Mouse (Mus musculus) intestine, postnatal 0 days (tissue): ENCODE data around the gene Mrps5. TPM values are rescaled to one million over a fixed set of nuclear protein-coding genes. Genes with fewer than 3 reads are reported as not detected.

ENCODE experiments used
- ATAC-seq: fragments of 200-750 bp; cut with Nextera tagmentation; 2 replicates; pipeline ENCODE4 v1.8.0; 2017; ENCODE audit warnings: mild to moderate bottlenecking, moderate TSS enrichment, moderate library complexity
- H3K27ac ChIP-seq: fragments of 300-500 bp; sonication (generic); 2 replicates; pipeline ENCODE4 v1.5.1; 2014; ENCODE audit warnings: mild to moderate bottlenecking, low read depth, low read length, moderate library complexity
- H3K27me3 ChIP-seq: fragments of 300-500 bp; sonication (generic); replicated peaks from 2 replicates; pipeline ENCODE4 v1.6.1; 2014; ENCODE audit warnings: low read length, mixed read lengths; ENCODE audit not compliant: control insufficient read depth, insufficient read depth
- H3K36me3 ChIP-seq: fragments of 300-500 bp; sonication (generic); 2 replicates; pipeline ENCODE4 v1.6.1; 2014; ENCODE audit warnings: mild to moderate bottlenecking, moderate library complexity; ENCODE audit not compliant: control insufficient read depth, insufficient read depth
- H3K4me1 ChIP-seq: fragments of 300-500 bp; sonication (generic); replicated peaks from 2 replicates; pipeline ENCODE4 v1.6.1; 2014; ENCODE audit warnings: antibody characterized with exemption, low read length, mixed read lengths; ENCODE audit not compliant: control insufficient read depth, insufficient read depth
- H3K4me2 ChIP-seq: fragments of 300-500 bp; sonication (generic); replicated peaks from 2 replicates; pipeline ENCODE4 v1.6.1; 2014; ENCODE audit warnings: low read depth, mild to moderate bottlenecking, moderate library complexity
- H3K4me3 ChIP-seq: fragments of 300-500 bp; sonication (generic); 2 replicates; pipeline ENCODE4 v1.5.1; 2014; ENCODE audit warnings: low read depth, low read length
- H3K9ac ChIP-seq: fragments of 300-500 bp; sonication (generic); 2 replicates; pipeline ENCODE4 v1.6.1; 2014; ENCODE audit warnings: mild to moderate bottlenecking, low read depth, low read length
- H3K9me3 ChIP-seq: fragments of 300-500 bp; sonication (generic); 2 replicates; pipeline ENCODE4 v1.6.1; 2016; ENCODE audit warnings: mixed run types; ENCODE audit not compliant: control insufficient read depth
- CTCF ChIP-seq: sonication (generic); IDR thresholded peaks from 2 replicates; pipeline ENCODE4 v1.5.1; 2016; ENCODE audit warnings: low read depth, mild to moderate bottlenecking, control low read depth, antibody characterized with exemption, moderate library complexity
- WGBS: fragments of 180-500 bp; shearing (Covaris S2); extraction: QIAGEN DNeasy Blood & Tissue Kit; methylation state at CpG from one replicate; pipeline ENCODE4 v1.1.7; 2014; 5-methylcytosine and 5-hydroxymethylcytosine counted together
- polyA plus RNA-seq: library from polyadenylated mRNA; unstranded; fragments of >200 nt; fragmentation: Nextera tagmentation; extraction: Ambion mirVana; gene quantifications from 2 replicates; pipeline ENCODE4 v1.2.1, GENCODE M21; 2015

Gene Mrps5
- polyA plus RNA-seq = 65.9 and 71.0 TPM in 2 replicates

GRCm38 (mm10) chr2:127586694-127587513 lies at the start of gene Mrps5, which contains the start of gene Zfp661:
Mrps5 (plus strand) TSS chr2:127587222.
Zfp661 (minus strand) TSS chr2:127587094.
- no peak; the same call in 1 of the 2 replicates for TF ChIP-seq CTCF
- Histone ChIP-seq H3K4me3 (peak within 1 kb of the TSS; percentile 99), H3K27ac (peak within 1 kb of the TSS; percentile 94), H3K4me2 (peak within 1 kb of the TSS; percentile 77), H3K36me3 (no peaks in the 10 kb centered on the region), H3K27me3 (no peaks in the 10 kb centered on the region), H3K4me1 (peaks cover 8% of the 10 kb centered on the region; the same call in 1 of the 2 replicates), H3K9ac (peak within 1 kb of the TSS; percentile 87), H3K9me3 (no peaks in the 10 kb centered on the region)
- 3% methylated on average over 39 of the region's 39 CpGs for WGBS
- peak; percentile 72 for ATAC-seq

- Histone ChIP-seq H3K27ac (no peak overlapping the region), H3K4me2 (no peak overlapping the region), H3K27me3 (peaks cover 13% of the 10 kb centered on the region; the same call in 1 of the 2 replicates), H3K9ac (no peak overlapping the region), H3K9me3 (no peaks in the 10 kb centered on the region), H3K4me3 (no peak overlapping the region), H3K36me3 (no peaks in the 10 kb centered on the region), H3K4me1 (no peaks in the 10 kb centered on the region)
- no peak for ATAC-seq
- TF ChIP-seq CTCF = no peak
- WGBS = 50% methylated on average over 3 of the region's 3 CpGs
These were observed 49.5 kb upstream of the Mrps5 start for GRCm38 (mm10) chr2:127537548-127537947.

- Histone ChIP-seq H3K9me3 (no peaks in the 10 kb centered on the region), H3K4me3 (no peak overlapping the region), H3K27me3 (peaks cover 13% of the 10 kb centered on the region; the same call in 1 of the 2 replicates), H3K4me1 (no peaks in the 10 kb centered on the region), H3K9ac (no peak overlapping the region), H3K36me3 (no peaks in the 10 kb centered on the region), H3K27ac (no peak overlapping the region), H3K4me2 (no peak overlapping the region)
- 31% methylated on average over 4 of the region's 4 CpGs for WGBS
- ATAC-seq = no peak
- TF ChIP-seq CTCF = peak; percentile 65
These were observed 47.5 kb upstream of the Mrps5 start for GRCm38 (mm10) chr2:127539494-127539893.

GRCm38 (mm10) chr2:127541185-127541584 lies 45.8 kb upstream of the Mrps5 start, which contains the start of gene Prom2:
Prom2 (minus strand) TSS chr2:127541467.
- Histone ChIP-seq H3K36me3 (no peaks in the 10 kb centered on the region), H3K9ac (no peak within 1 kb of the TSS), H3K27me3 (peaks cover 13% of the 10 kb centered on the region; the same call in 1 of the 2 replicates), H3K27ac (no peak within 1 kb of the TSS), H3K4me1 (no peaks in the 10 kb centered on the region), H3K4me3 (no peak within 1 kb of the TSS), H3K9me3 (no peaks in the 10 kb centered on the region), H3K4me2 (peak within 1 kb of the TSS; percentile 50)
- peak; percentile 43 for ATAC-seq
- TF ChIP-seq CTCF = no peak
- WGBS = 3% methylated on average over 28 of the region's 29 CpGs

- Histone ChIP-seq H3K36me3 (no peaks in the 10 kb centered on the region), H3K4me3 (no peak overlapping the region), H3K27ac (no peak overlapping the region), H3K4me1 (no peaks in the 10 kb centered on the region), H3K9ac (no peak overlapping the region), H3K4me2 (no peak overlapping the region; the same call in 1 of the 2 replicates), H3K9me3 (no peaks in the 10 kb centered on the region), H3K27me3 (peaks cover 13% of the 10 kb centered on the region; the same call in 1 of the 2 replicates)
- WGBS = 84% methylated on average over 2 of the region's 2 CpGs
- no peak for TF ChIP-seq CTCF
- no peak for ATAC-seq
These were observed 45.3 kb upstream of the Mrps5 start for GRCm38 (mm10) chr2:127541697-127542096.

GRCm38 (mm10) chr2:127548342-127549074 lies 38.5 kb upstream of the Mrps5 start:
- Histone ChIP-seq H3K27ac (no peak overlapping the region), H3K9me3 (no peaks in the 10 kb centered on the region), H3K36me3 (no peaks in the 10 kb centered on the region), H3K4me2 (no peak overlapping the region), H3K4me1 (no peaks in the 10 kb centered on the region), H3K4me3 (no peak overlapping the region), H3K9ac (no peak overlapping the region), H3K27me3 (no peaks in the 10 kb centered on the region)
- WGBS = 79% methylated on average over 5 of the region's 5 CpGs
- ATAC-seq = no peak
- TF ChIP-seq CTCF = no peak
